Mouse (Mus musculus) heart, postnatal 36 days (tissue): Measurements from ENCODE around the gene Olfr392. TPM values are rescaled to one million over a fixed set of nuclear protein-coding genes. Genes with fewer than 3 reads are reported as not detected.

ENCODE experiments used
- DNase-seq, 2 experiments: peaks; one replicate each; pipeline ENCODE4 v3.0.0; 2021 to 2022
- intact Hi-C: fragments of 180-260 bp; cut with DNase I; formaldehyde crosslinking; loops from one replicate; pipeline ENCODE4 v1.15.1; 2025
- total RNA-seq, 2 experiments: library from RNA; stranded (reverse); gene quantifications; 2 replicates each; pipeline ENCODE4 v1.2.3; 2021

Gene Olfr392
- total RNA-seq: not detected

- no peak for DNase-seq
- intact Hi-C loops: no loop called here
Measured at GRCm38 (mm10) chr11:73816949-73817348, at the start of gene Olfr392. Olfr392 (minus strand) TSS chr11:73817049.

DNA sequence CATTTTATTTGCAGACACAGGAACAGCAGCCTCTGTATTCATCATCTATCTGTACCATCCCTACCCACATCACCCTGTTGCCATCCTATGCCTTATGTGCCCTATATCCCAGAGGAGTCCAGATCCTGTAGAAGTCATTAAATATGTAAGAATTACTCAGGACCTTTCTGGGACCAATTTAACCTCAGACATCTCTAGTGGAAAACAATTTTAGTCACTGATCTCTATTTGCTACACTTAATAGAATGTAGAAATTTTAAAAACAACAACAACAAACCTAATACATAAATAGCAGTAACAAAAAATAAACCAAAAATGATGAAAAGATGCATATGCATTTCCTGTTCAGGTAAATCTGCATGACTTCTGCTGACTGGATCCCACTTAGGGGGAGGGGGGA, 34.5 kb upstream of the Olfr392 start, which contains the start of gene Olfr393:
Gene Olfr393, minus strand, starts transcription at position 101 of the 400 bp plus-strand sequence.
- no peak for DNase-seq
- intact Hi-C loops: no loop called here

DNA sequence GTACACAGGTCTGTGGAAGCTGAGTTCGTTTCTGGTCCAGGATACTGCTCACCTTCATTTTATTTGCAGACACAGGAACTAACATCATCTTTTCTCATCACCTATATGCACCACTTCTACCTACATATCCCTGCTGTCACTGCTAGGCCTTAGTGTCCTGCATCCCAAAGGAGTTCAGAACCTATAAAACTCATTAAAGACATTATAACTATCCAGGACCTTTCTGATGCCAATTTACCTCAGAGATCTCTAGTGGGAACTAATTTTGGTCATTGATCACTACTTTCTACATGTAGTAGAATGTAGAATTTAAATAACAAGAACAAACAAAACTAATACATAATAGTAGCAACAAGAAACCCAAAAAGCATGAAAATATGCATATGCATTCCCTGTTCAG, 13.9 kb downstream of the Olfr392 start, which contains the start of gene Olfr391-ps:
Gene Olfr391-ps, minus strand, starts transcription at position 101 of the 400 bp plus-strand sequence.
- intact Hi-C loops: no loop called here
- DNase-seq: no peak

GRCm38 (mm10) chr11:73782664-73783063, 34.2 kb downstream of the Olfr392 start, which contains the start of gene Olfr390:
Olfr390 (plus strand) TSS chr11:73782964.
- no peak for DNase-seq
- intact Hi-C loops: no loop called here

GRCm38 (mm10) chr11:73780613-73781012, 36.2 kb downstream of the Olfr392 start, which contains the start of gene Olfr389:
Olfr389 (minus strand) TSS chr11:73780713.
- intact Hi-C loops: no loop called here
- no peak for DNase-seq

Other genes with a start within 250 kb of the Olfr392 start
- not detected for gene Olfr385, start 224.0 kb downstream of the Olfr392 start, total RNA-seq
- not detected for gene Olfr384, start 218.5 kb downstream of the Olfr392 start, total RNA-seq
- not detected for gene Zfp735, start 128.3 kb downstream of the Olfr392 start, total RNA-seq
- gene Olfr389, start 36.3 kb downstream of the Olfr392 start, total RNA-seq: not detected
- not detected for gene Olfr390, start 34.1 kb downstream of the Olfr392 start, total RNA-seq
- not detected for gene Olfr391-ps, start 14.0 kb downstream of the Olfr392 start, total RNA-seq
- not detected for gene Olfr393, start 34.4 kb upstream of the Olfr392 start, total RNA-seq
- not detected for gene Olfr394, start 73.7 kb upstream of the Olfr392 start, total RNA-seq
- gene Olfr395, start 92.2 kb upstream of the Olfr392 start, total RNA-seq: not detected
- not detected for gene Olfr23, start 119.6 kb upstream of the Olfr392 start, total RNA-seq
- not detected for gene Olfr397, start 143.8 kb upstream of the Olfr392 start, total RNA-seq
- gene Olfr398, start 173.4 kb upstream of the Olfr392 start, total RNA-seq: not detected
- not detected for gene Olfr139, start 239.5 kb upstream of the Olfr392 start, total RNA-seq
- gene Olfr399, start 239.6 kb upstream of the Olfr392 start, total RNA-seq: not detected